Mouse (Mus musculus) right cerebral cortex, adult 18-20 months (tissue): ENCODE results near the gene Gamt.
"Not testable (repeated sequence)": the region's sequence is repeated elsewhere in the genome, so short reads cannot be mapped to it uniquely, and the experiment has no call there.

ENCODE experiments used
- DNase-seq: peaks from one replicate; pipeline ENCODE4 v3.0.0; 2022; ENCODE audit warnings: mixed read lengths

The Gamt gene

DNA sequence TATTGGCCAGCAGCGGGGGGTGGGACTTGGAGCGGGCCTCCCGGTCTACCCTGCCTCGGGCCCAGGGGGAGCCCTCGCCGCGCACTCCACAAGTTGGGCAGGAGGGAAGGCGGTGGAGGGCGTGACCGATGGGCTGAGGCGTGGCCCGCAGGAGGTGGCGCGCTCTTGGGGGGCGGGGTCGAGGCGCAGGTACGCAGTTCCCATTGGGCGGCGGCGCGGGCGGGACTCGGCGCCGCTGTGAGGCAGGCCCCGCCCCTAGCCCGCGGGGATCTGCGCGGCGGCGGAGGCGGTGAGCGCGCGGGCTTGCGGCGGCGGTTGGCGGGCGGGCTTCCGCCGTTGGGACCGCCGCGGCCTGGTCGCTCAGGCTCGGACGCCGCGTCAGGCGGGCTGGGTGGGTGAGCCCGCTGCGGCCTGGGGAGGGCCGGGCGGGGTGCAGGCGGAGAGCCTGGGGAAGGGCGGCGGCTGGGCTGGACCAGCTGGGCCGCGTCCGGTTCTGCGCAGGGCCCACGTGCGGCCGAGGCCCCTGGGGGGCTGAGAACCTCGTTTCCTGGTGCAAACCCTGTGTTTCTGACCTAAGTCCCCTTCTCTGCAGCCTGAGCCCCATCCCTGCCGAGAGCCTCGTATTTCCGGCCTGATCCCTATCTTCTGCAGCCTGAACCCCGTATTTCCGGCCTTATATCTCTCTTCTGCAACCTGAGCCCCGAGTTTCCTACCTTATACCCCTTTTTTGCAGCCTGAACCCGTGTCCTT, 34.2 kb downstream of the Gamt start, which contains the start of gene Mum1:
TSS of gene Mum1 (plus strand) at position 19 of the 750 bp plus-strand sequence.
- peak; percentile 100 for DNase-seq

GRCm38 (mm10) chr10:80226071-80226415, 34.8 kb downstream of the Gamt start:
- no peak for DNase-seq

DNA sequence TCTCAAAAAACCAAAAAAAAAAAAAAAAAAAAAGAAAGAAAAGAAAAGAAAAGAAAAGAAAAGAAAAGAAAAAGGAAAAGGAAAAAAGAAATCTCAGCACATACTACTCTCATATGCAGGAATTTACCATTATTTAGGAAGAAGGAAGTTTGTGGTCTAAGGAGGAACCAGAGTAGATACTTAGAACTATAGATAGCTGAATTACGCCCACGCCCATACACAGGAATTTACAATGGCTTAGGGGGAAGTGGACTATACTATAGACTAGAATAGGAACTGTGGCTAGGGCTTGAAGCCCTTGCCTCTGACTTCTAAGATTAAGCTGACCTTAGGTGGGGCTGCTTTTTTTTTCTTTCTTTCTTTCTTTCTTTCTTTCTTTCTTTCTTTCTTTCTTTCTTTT, 37.7 kb downstream of the Gamt start:
- DNase-seq = not testable (repeated sequence)

DNA sequence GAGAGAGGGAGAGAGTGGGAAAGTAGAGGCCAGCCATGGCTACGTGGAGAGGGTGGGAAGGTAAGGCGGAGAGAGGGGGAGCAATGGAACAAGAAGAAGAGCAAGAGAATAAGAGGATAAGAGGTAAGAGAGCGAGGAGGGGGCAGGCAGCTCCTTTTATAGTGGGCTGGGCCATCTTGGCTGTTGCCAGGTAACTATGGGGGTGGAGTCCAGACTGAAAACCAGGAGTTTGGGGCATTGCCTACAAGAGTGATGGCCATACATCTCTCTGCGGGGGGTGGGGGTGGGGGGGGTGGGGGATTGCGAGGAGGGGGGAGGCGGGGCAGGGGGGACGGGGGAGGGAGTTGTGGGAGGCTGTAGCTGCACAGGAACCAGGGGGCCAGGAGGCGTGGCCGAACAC, 40.1 kb downstream of the Gamt start:
- DNase-seq = no peak

DNA sequence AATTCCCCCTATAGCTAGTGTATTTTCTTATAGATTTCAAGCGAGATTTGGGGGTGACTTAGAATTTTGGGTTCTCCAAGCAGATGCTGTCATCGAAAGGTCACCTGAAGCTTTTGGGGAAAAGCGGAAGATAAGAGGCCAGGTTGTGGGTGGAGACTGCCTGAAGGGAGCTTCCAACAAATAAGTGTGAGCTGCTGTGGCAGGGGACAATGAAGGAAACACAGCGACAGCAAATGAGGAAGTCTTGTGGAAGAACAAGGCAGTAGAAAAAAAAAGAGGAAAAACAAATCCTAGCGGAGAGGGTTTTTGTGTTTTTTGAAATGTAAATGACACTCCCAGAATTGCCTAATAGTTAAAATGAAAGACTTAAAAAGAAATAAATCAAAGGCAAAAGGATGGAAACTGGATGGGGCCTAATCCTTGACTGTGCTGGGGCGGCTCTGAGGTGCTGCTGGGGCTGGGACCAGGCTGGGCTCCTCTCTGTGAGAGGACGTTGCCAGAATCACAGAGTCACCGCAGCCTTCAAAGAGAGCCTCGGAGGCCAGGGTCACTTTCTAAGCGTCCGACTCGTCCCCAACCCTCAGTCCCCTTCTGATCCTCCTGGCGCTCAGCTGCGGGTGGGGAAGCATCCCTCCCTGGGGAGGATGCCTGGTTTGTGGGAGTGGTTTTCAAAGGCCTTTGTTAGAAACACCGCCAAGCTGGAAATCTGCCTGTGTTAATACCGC, 45.6 kb downstream of the Gamt start:
- DNase-seq = no peak

DNA sequence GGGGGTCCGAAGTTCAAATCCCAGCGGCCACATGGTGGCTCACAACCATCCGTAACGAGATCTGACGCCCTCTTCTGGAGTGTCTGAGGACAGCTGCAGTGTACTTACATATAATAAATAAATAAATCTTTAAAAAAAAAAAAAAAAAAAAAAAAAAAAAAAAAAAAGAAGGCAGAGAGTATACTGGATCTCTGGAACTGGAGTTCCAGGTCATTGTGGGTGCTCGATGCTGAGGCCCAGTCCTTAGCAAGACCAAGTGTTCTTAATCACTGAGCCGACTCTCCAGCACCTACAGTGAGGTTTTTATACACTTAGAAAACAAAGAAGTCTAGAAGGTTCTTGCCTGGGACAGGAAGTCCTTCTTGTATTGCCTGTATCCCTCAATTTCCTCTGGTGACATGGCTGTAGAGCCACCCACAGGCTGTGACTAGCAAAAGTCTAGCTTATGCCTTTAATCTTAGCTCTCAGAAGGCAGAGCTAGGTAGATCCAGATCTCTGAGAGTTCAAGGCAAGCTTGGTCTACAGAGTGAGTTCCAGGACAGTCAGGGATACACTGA, 49.2 kb downstream of the Gamt start:
- not testable (repeated sequence) for DNase-seq

DNA sequence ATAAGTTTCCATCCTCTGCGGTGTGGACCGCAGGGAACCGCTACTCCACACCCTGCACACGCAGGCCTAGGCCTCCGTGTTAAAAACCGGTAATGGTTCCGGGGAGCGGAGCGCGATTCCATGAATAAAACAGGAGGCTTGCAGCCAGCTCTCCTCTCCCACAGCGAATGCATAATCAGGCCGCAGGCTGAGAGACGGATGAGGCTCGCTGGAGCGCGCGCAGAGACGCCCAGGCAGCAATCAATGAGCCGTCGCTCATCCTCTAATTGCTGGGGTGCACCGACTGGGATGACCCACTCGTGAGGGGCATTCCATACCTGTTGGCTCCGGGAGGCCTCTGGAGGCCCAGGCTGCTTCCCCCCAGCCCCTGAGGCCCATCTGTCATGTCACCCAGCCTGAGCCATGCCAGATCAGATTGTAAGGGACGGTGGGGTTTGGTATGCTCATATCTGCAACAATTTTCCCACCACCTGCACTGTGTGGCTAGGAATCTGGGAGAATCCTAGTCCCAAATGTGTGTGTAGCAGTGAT, 51.9 kb downstream of the Gamt start:
- DNase-seq = peak; percentile 50

DNA sequence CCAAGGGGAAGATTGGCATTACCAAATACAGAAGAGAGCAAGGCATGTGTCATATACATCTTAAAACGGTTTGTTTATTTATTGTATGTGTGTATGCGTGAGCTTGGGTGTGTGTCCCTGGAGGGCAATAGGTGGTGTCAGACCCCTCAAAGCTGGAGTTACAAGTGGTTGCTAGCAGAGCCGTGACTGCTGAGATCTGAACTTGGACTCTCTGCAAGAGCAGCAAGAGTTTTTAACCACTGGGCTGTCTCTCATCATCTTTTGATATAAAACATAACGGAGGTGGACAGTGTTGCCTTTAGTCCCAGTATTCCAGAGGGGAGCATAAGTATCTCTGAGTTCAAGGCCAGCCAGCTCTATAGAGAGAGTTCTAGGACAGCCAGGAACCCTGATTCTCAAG, 52.6 kb downstream of the Gamt start:
- no peak for DNase-seq
